Mouse (Mus musculus) midbrain, embryonic 15.5 days (tissue): ENCODE measurements around the gene Pdik1l. TPM values are rescaled to one million over a fixed set of nuclear protein-coding genes. Genes with fewer than 3 reads are reported as not detected.

Experiments
- ATAC-seq: fragments of 200-750 bp; cut with Nextera tagmentation; replicated peaks from 2 replicates; pipeline ENCODE4 v1.8.0; 2017; ENCODE audit warnings: moderate TSS enrichment
- H3K27ac ChIP-seq: fragments of 300-500 bp; sonication (generic); 2 replicates; pipeline ENCODE4 v1.5.1; 2015; ENCODE audit warnings: mild to moderate bottlenecking, inconsistent platforms
- H3K27me3 ChIP-seq: fragments of 300-500 bp; sonication (generic); replicated peaks from 2 replicates; pipeline ENCODE4 v1.6.1; 2015; ENCODE audit warnings: inconsistent platforms
- H3K36me3 ChIP-seq: fragments of 300-500 bp; sonication (generic); replicated peaks from 2 replicates; pipeline ENCODE4 v1.6.1; 2015; ENCODE audit warnings: inconsistent platforms
- H3K4me1 ChIP-seq: fragments of 300-500 bp; sonication (generic); 2 replicates; pipeline ENCODE4 v1.6.1; 2015; ENCODE audit warnings: inconsistent platforms
- H3K4me2 ChIP-seq: fragments of 300-500 bp; sonication (generic); 2 replicates; pipeline ENCODE4 v1.6.1; 2015; ENCODE audit warnings: inconsistent platforms, mild to moderate bottlenecking, moderate library complexity
- H3K4me3 ChIP-seq: fragments of 300-500 bp; sonication (generic); 2 replicates; pipeline ENCODE4 v1.5.1; 2015; ENCODE audit warnings: mild to moderate bottlenecking, inconsistent platforms
- H3K9ac ChIP-seq: fragments of 300-500 bp; sonication (generic); 2 replicates; pipeline ENCODE4 v1.6.1; 2015; ENCODE audit warnings: mild to moderate bottlenecking, inconsistent platforms
- H3K9me3 ChIP-seq: fragments of 300-500 bp; sonication (generic); 2 replicates; pipeline ENCODE4 v1.6.1; 2016; ENCODE audit warnings: inconsistent platforms
- WGBS: fragments of 180-500 bp; shearing (Covaris S2); methylation state at CpG from one replicate; pipeline ENCODE4 v1.1.7; 2015; ENCODE audit warnings: mixed read lengths; 5-methylcytosine and 5-hydroxymethylcytosine counted together
- polyA plus RNA-seq: library from polyadenylated mRNA; unstranded; fragments of >200 nt; fragmentation: Nextera tagmentation; extraction: Ambion mirVana; gene quantifications from 2 replicates; pipeline ENCODE4 v1.2.1, GENCODE M21; 2015

The Pdik1l gene
- polyA plus RNA-seq, 1 experiment from 2014 or later: 44.7 TPM

- H3K9me3 ChIP-seq: no peaks in the 10 kb centered on the region
- no peak overlapping the region for H3K9ac ChIP-seq
- 97% methylated on average over 6 of the region's 6 CpGs for WGBS
- no peak for ATAC-seq
- no peaks in the 10 kb centered on the region for H3K27me3 ChIP-seq
- no peak overlapping the region for H3K4me2 ChIP-seq
- no peaks in the 10 kb centered on the region for H3K36me3 ChIP-seq
- H3K4me1 ChIP-seq: peaks cover 5% of the 10 kb centered on the region; the same call in 1 of the 2 replicates
- H3K27ac ChIP-seq: no peak overlapping the region
- no peak overlapping the region for H3K4me3 ChIP-seq
Measured at GRCm38 (mm10) chr4:134312901-134313300, 25.2 kb upstream of the Pdik1l start.

DNA sequence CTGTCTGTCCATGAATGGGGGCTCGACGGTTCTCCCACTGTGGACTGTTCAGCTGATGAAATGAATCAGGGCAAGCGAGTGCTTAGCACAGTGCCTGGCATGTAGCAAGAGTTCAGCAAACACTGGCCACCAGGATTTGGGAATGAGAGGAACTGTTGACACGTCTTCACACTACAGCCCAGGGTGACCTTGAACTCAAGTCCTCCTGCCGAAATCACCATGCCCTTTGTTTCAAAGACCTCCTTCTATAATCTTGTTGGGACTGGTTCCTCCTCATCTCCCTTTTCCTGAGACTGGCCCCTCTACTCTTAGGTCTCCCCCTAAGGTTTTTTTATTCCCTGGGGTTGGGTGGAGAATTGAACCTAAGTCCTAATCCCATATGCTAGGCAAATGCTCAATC is 24.6 kb upstream of the Pdik1l start:
- H3K36me3 ChIP-seq: no peaks in the 10 kb centered on the region
- ATAC-seq: no peak
- 95% methylated on average over 5 of the region's 5 CpGs for whole genome bisulfite sequencing

GRCm38 (mm10) chr4:134311784-134312183 is 24.1 kb upstream of the Pdik1l start:
- 84% methylated on average over 9 of the region's 9 CpGs for WGBS
- Histone ChIP-seq H3K27me3 (no peaks in the 10 kb centered on the region), H3K9me3 (no peaks in the 10 kb centered on the region), H3K36me3 (no peaks in the 10 kb centered on the region), H3K4me1 (peaks cover 14% of the 10 kb centered on the region), H3K4me3 (no peak overlapping the region), H3K4me2 (no peak overlapping the region), H3K27ac (no peak overlapping the region), H3K9ac (no peak overlapping the region)
- ATAC-seq: no peak

More for the DNA sequence above, 24.6 kb upstream of the Pdik1l start:
- no peak overlapping the region for H3K27ac ChIP-seq
- peaks cover 9% of the 10 kb centered on the region for H3K4me1 ChIP-seq
- no peaks in the 10 kb centered on the region for H3K9me3 ChIP-seq
- no peak overlapping the region for H3K4me2 ChIP-seq
- H3K4me3 ChIP-seq: no peak overlapping the region
- H3K27me3 ChIP-seq: no peaks in the 10 kb centered on the region
- H3K9ac ChIP-seq: no peak overlapping the region

DNA sequence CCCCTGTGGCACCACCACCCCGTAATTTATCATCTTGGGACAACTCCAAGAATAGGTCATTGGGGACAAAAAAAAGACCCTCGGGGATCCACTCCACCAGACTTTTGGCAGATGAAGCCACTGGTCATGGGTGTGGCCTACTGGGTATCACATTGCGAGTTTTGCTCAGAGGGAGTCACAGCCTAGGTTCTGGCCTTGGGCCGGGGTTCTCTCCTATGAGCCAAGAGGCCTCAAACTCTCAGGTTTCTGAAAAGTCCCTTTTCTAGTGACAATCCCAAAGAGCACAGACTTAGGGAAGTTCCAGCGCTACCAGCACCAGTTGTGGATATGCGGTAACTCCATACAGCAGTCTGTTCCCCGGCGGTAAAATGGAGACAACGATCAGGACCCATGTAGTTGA is 23.0 kb upstream of the Pdik1l start:
- Histone ChIP-seq H3K9ac (no peak overlapping the region), H3K36me3 (no peaks in the 10 kb centered on the region), H3K4me1 (peaks cover 14% of the 10 kb centered on the region), H3K4me3 (no peak overlapping the region), H3K9me3 (no peaks in the 10 kb centered on the region), H3K27me3 (no peaks in the 10 kb centered on the region), H3K4me2 (no peak overlapping the region), H3K27ac (no peak overlapping the region)
- 92% methylated on average over 9 of the region's 9 CpGs for WGBS
- no peak for ATAC-seq

GRCm38 (mm10) chr4:134310106-134310505 is 22.4 kb upstream of the Pdik1l start:
- H3K4me2 ChIP-seq: no peak overlapping the region
- H3K27ac ChIP-seq: no peak overlapping the region
- H3K27me3 ChIP-seq: no peaks in the 10 kb centered on the region
- ATAC-seq: no peak
- peaks cover 14% of the 10 kb centered on the region for H3K4me1 ChIP-seq
- no peak overlapping the region for H3K9ac ChIP-seq
- H3K9me3 ChIP-seq: no peaks in the 10 kb centered on the region
- no peaks in the 10 kb centered on the region for H3K36me3 ChIP-seq
- WGBS: 92% methylated on average over 7 of the region's 7 CpGs
- H3K4me3 ChIP-seq: no peak overlapping the region

GRCm38 (mm10) chr4:134307367-134308072 is 19.8 kb upstream of the Pdik1l start:
- ATAC-seq: no peak
- 12% methylated on average over 12 of the region's 12 CpGs for WGBS
- H3K9me3 ChIP-seq: no peaks in the 10 kb centered on the region

GRCm38 (mm10) chr4:134306963-134307362 is 19.3 kb upstream of the Pdik1l start:
- no peaks in the 10 kb centered on the region for H3K36me3 ChIP-seq
- H3K27me3 ChIP-seq: no peaks in the 10 kb centered on the region
- no peak overlapping the region; the same call in 1 of the 2 replicates for H3K27ac ChIP-seq
- H3K9me3 ChIP-seq: no peaks in the 10 kb centered on the region
- no peak for ATAC-seq
- WGBS: 64% methylated on average over 2 of the region's 2 CpGs
- no peak overlapping the region for H3K9ac ChIP-seq
- H3K4me2 ChIP-seq: no peak overlapping the region
- no peak overlapping the region for H3K4me3 ChIP-seq
- peaks cover 14% of the 10 kb centered on the region for H3K4me1 ChIP-seq

More at GRCm38 (mm10) chr4:134307367-134308072, 19.8 kb upstream of the Pdik1l start:
- peak overlapping the region; percentile 16; the same call in 1 of the 2 replicates for H3K27ac ChIP-seq
- no peak overlapping the region for H3K4me3 ChIP-seq
- H3K9ac ChIP-seq: no peak overlapping the region
- no peaks in the 10 kb centered on the region for H3K27me3 ChIP-seq
- no peaks in the 10 kb centered on the region for H3K36me3 ChIP-seq
- peaks cover 14% of the 10 kb centered on the region for H3K4me1 ChIP-seq
- peak overlapping the region; percentile 27 for H3K4me2 ChIP-seq

DNA sequence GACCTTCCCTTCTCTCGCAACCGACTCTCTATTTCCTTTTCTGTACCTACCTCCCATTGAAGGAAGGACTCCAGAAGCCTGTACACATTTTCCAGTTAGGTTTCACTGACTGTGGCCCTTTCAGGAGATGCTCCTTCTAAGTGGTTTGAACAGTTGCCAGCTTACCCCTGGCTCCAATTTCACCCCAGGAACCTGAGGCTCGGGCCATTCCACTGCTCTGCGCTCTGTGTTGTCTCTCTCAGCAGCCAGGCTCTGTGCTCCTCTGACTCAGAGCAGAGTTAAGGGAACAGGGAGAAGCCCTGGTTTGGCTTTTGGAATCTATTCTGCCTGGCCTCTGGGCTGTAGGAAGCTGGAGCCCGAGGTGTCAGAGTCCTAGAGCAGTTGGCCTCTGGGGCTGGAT is 14.4 kb upstream of the Pdik1l start:
- Histone ChIP-seq H3K36me3 (no peaks in the 10 kb centered on the region), H3K4me3 (no peak overlapping the region), H3K4me2 (no peak overlapping the region), H3K4me1 (peaks cover 2% of the 10 kb centered on the region), H3K9ac (no peak overlapping the region), H3K27me3 (no peaks in the 10 kb centered on the region), H3K9me3 (no peaks in the 10 kb centered on the region), H3K27ac (no peak overlapping the region)
- WGBS: 82% methylated on average over 5 of the region's 5 CpGs
- ATAC-seq: no peak

- H3K4me2 ChIP-seq: no peak overlapping the region
- H3K4me3 ChIP-seq: no peak overlapping the region
- WGBS: 82% methylated on average over 9 of the region's 9 CpGs
- H3K36me3 ChIP-seq: no peaks in the 10 kb centered on the region
- ATAC-seq: no peak
- 0 out of 2 replicates have a peak, but pooled peaks cover 3% of the 10 kb centered on the region for H3K9me3 ChIP-seq
- no peak overlapping the region for H3K27ac ChIP-seq
- H3K4me1 ChIP-seq: no peaks in the 10 kb centered on the region
- H3K9ac ChIP-seq: no peak overlapping the region
- no peaks in the 10 kb centered on the region for H3K27me3 ChIP-seq
Measured at GRCm38 (mm10) chr4:134300316-134300715, 12.6 kb upstream of the Pdik1l start.

GRCm38 (mm10) chr4:134299498-134299810 is 11.8 kb upstream of the Pdik1l start:
- 0 out of 2 replicates have a peak, but pooled peaks cover 3% of the 10 kb centered on the region for H3K9me3 ChIP-seq
- 77% methylated on average over 4 of the region's 4 CpGs for WGBS
- H3K4me2 ChIP-seq: no peak overlapping the region
- no peaks in the 10 kb centered on the region for H3K4me1 ChIP-seq
- ATAC-seq: no peak
- no peaks in the 10 kb centered on the region for H3K27me3 ChIP-seq
- no peak overlapping the region for H3K9ac ChIP-seq
- no peak overlapping the region for H3K27ac ChIP-seq
- no peak overlapping the region for H3K4me3 ChIP-seq
- no peaks in the 10 kb centered on the region for H3K36me3 ChIP-seq

DNA sequence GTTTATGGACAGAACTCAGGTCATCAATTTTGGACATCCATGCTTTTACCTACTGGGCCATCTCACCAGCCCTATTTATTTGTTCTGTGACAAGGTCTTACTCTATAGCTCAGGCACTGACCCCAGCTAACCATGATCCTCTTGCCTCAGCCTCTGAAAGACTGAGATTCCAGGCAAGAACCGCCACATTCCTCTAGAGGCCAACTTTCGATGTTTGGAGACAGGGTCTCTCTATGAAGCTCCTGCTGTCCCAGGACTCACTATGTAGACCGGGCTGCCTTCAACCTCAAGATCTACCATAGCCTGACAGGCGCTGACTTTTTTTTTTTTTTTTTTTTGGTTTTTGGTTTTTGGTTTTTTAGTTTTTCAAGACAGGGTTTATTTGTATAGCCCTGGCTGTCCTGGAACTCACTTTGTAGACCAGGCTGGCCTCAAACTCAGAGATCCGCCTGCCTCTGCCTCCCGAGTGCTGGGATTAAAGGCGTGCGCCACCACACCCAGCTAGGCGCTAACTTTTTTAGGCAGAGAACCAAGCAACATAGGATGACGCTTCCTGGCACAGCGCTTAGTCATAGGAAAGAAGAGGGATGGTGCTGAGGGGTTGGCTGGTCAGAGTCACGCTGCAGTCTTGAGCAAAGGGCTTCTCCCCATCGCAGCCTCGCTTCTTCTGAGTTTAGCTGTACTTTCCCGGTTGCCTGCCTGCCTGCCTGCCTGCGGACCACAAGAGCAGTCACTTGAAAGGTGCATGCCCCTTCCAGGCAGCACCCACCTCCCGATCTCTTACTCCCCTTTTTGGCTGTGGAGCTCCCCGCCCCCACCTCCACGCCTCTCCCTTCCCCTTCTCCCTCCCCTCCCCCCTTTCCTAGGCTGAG is 11.2 kb upstream of the Pdik1l start:
- no peak overlapping the region for H3K27ac ChIP-seq
- no peak overlapping the region for H3K4me2 ChIP-seq
- H3K9me3 ChIP-seq: 0 out of 2 replicates have a peak, but pooled peaks cover 3% of the 10 kb centered on the region
- H3K4me1 ChIP-seq: no peaks in the 10 kb centered on the region
- WGBS: 78% methylated on average over 19 of the region's 19 CpGs
- H3K36me3 ChIP-seq: no peaks in the 10 kb centered on the region
- no peak overlapping the region for H3K4me3 ChIP-seq
- no peak for ATAC-seq
- H3K27me3 ChIP-seq: no peaks in the 10 kb centered on the region
- no peak overlapping the region for H3K9ac ChIP-seq

GRCm38 (mm10) chr4:134297369-134297768 is 9.7 kb upstream of the Pdik1l start:
- 92% methylated on average over 8 of the region's 8 CpGs for WGBS
- Histone ChIP-seq H3K4me3 (no peak overlapping the region), H3K4me1 (no peaks in the 10 kb centered on the region), H3K36me3 (no peaks in the 10 kb centered on the region), H3K9ac (no peak overlapping the region), H3K4me2 (no peak overlapping the region), H3K27me3 (no peaks in the 10 kb centered on the region), H3K9me3 (0 out of 2 replicates have a peak, but pooled peaks cover 3% of the 10 kb centered on the region), H3K27ac (no peak overlapping the region)
- no peak for ATAC-seq
